Comparison of ENCODE assay signal across 8 mouse cellular contexts in genomic region chr10:24596869-24597339, GRCm38 (mm10). TPM values are rescaled to one million over a fixed set of nuclear protein-coding genes. Genes with fewer than 3 reads are reported as not detected.
DNase-seq lines count a peak whose midpoint lies in the region; ATAC-seq lines count a peak whose summit lies in the region.

No protein-coding gene starts in this region.

- H3K4me3 ChIP-seq in limb, embryonic 10.5 days, result peak overlapping the region; percentile 76; the same call in 1 of the 2 replicates
- H3K4me3 ChIP-seq in neural tube, embryonic 15.5 days (replicated peaks), result peak overlapping the region; percentile 69; the same call in 1 of the 2 replicates

- H3K36me3 ChIP-seq in limb, embryonic 10.5 days, result peaks cover 5% of the 10 kb centered on the region; the same call in 1 of the 2 replicates
- H3K36me3 ChIP-seq in neural tube, embryonic 15.5 days, result no peaks in the 10 kb centered on the region

- peak; percentile 44 for DNase-seq in retina, postnatal 1 day
- DNase-seq in retina, embryonic 14.5 days (ENCODE audit: low spot score), result no peak
- peak; percentile 79 to 83 for DNase-seq in heart, adult 18-20 months
- DNase-seq in limb, embryonic 10.5 days (ENCODE audit: low spot score), result no peak
- DNase-seq in right cerebral cortex, adult 18-20 months, result no peak
- no peak for DNase-seq in thymus, postnatal 10 days (ENCODE audit: low spot score in 2 of 2)
- no peak for DNase-seq in thymus, postnatal 0 days (ENCODE audit: low spot score)

- no peaks in the 10 kb centered on the region for H3K9me3 ChIP-seq in limb, embryonic 10.5 days (replicated peaks)
- no peaks in the 10 kb centered on the region for H3K9me3 ChIP-seq in neural tube, embryonic 15.5 days (replicated peaks)

- H3K27ac ChIP-seq in limb, embryonic 10.5 days, result peak overlapping the region; percentile 94; the same call in 1 of the 2 replicates
- 0 out of 2 replicates have a peak overlapping the region, but pooled peaks have one; percentile 23 for H3K27ac ChIP-seq in neural tube, embryonic 15.5 days (replicated peaks)

- ATAC-seq in neural tube, embryonic 15.5 days (ENCODE audit: low FRiP score), result no peak

- H3K27me3 ChIP-seq in limb, embryonic 10.5 days (ENCODE audit: low read depth, poor library complexity, severe bottlenecking), result no peaks in the 10 kb centered on the region
- H3K27me3 ChIP-seq in neural tube, embryonic 15.5 days (replicated peaks), result no peaks in the 10 kb centered on the region

- H3K9ac ChIP-seq in neural tube, embryonic 15.5 days (replicated peaks), result no peak overlapping the region

- peak overlapping the region; percentile 90 for H3K4me2 ChIP-seq in neural tube, embryonic 15.5 days

- 67% methylated on average over 7 of the region's 7 CpGs for WGBS in limb, embryonic 10.5 days
- WGBS in neural tube, embryonic 15.5 days, result 67% methylated on average over 7 of the region's 7 CpGs

- H3K4me1 ChIP-seq in limb, embryonic 10.5 days, result peaks cover 44% of the 10 kb centered on the region
- H3K4me1 ChIP-seq in neural tube, embryonic 15.5 days, result peaks cover 21% of the 10 kb centered on the region

RNA-seq across cellular contexts. Expression of gene Ccn2, which starts 1.7 kb away (rescaled TPM):
- 100 to 1,000 TPM; 120 to 129 TPM for total RNA-seq in heart, adult 18-20 months (2021)
- polyA plus RNA-seq in limb, embryonic 10.5 days (2016; fragmentation: Nextera tagmentation; extraction: Ambion mirVana), result 4.0 and 4.3 TPM in 2 replicates
- polyA plus RNA-seq in neural tube, embryonic 15.5 days (2015; fragmentation: Nextera tagmentation; extraction: Ambion mirVana), result 2.5 and 4.9 TPM in 2 replicates
- polyA plus RNA-seq in thymus, postnatal 0 days (2015; fragmentation: Nextera tagmentation; extraction: Ambion mirVana), result 0.81 and 0.95 TPM in 2 replicates

Comparison
In these comparisons a context has a peak if more than half of its experiments do, and no peak if none do; other contexts are left out.
1. DNase-seq: peak in retina, postnatal 1 day (single experiment) and heart, adult 18-20 months (2 of 2); none in retina, embryonic 14.5 days (single experiment), limb, embryonic 10.5 days (single experiment), right cerebral cortex, adult 18-20 months (single experiment), thymus, postnatal 10 days (0 of 2) and thymus, postnatal 0 days (single experiment).